Mouse (Mus musculus): Measurements from ENCODE around the gene Fam71f1. TPM values are rescaled to one million over a fixed set of nuclear protein-coding genes. Genes with fewer than 3 reads are reported as not detected.

The Fam71f1 gene
- polyA plus RNA-seq (2017; shearing (Covaris generic)) = not detected

GRCm38 (mm10) chr6:29318879-29319278, at the start of gene Fam71f1:
Gene Fam71f1, plus strand, starts transcription at chr6:29319140.

GRCm38 (mm10) chr6:29272312-29273072, 46.4 kb upstream of the Fam71f1 start, which contains the start of gene Hilpda:
Gene Hilpda, plus strand, starts transcription at chr6:29272488.

GRCm38 (mm10) chr6:29279293-29279692, 39.6 kb upstream of the Fam71f1 start, which contains the start of gene Fam71f2:
Gene Fam71f2, plus strand, starts transcription at chr6:29279593.

GRCm38 (mm10) chr6:29347665-29348370, 28.9 kb downstream of the Fam71f1 start, which contains the start of gene Calu:
Gene Calu, plus strand, starts transcription at chr6:29348069.

Other genes with a start within 250 kb of the Fam71f1 start
- gene Rbm28, start 154.1 kb upstream of the Fam71f1 start, polyA plus RNA-seq (2017; shearing (Covaris generic)) = 69.8 TPM
- gene Prrt4, start 139.6 kb upstream of the Fam71f1 start, polyA plus RNA-seq (2017; shearing (Covaris generic)) = not detected
- gene Impdh1, start 102.8 kb upstream of the Fam71f1 start, polyA plus RNA-seq (2017; shearing (Covaris generic)) = 53.9 TPM
- gene Hilpda, start 46.7 kb upstream of the Fam71f1 start, polyA plus RNA-seq (2017; shearing (Covaris generic)) = 43.6 TPM
- 0.74 TPM for gene Fam71f2, start 39.5 kb upstream of the Fam71f1 start, polyA plus RNA-seq (2017; shearing (Covaris generic))
- gene Calu, start 28.9 kb downstream of the Fam71f1 start, polyA plus RNA-seq (2017; shearing (Covaris generic)) = 121 TPM
- 0.27 TPM for gene Opn1sw, start 69.3 kb downstream of the Fam71f1 start, polyA plus RNA-seq (2017; shearing (Covaris generic))
- 0.07 TPM for gene Ccdc136, start 77.2 kb downstream of the Fam71f1 start, polyA plus RNA-seq (2017; shearing (Covaris generic))
- not detected for gene Flnc, start 114.1 kb downstream of the Fam71f1 start, polyA plus RNA-seq (2017; shearing (Covaris generic))
- gene Atp6v1f, start 148.6 kb downstream of the Fam71f1 start, polyA plus RNA-seq (2017; shearing (Covaris generic)) = 405 TPM
- not detected for gene Atp6v1fnb, start 152.3 kb downstream of the Fam71f1 start, polyA plus RNA-seq (2017; shearing (Covaris generic))
- gene Kcp, start 188.8 kb downstream of the Fam71f1 start, polyA plus RNA-seq (2017; shearing (Covaris generic)) = not detected
- 30.8 TPM for gene Irf5, start 207.5 kb downstream of the Fam71f1 start, polyA plus RNA-seq (2017; shearing (Covaris generic))

All from CD4-positive, CD25-positive, alpha-beta regulatory T cell, adult 9 weeks (primary cell).